Mouse (Mus musculus) ES-E14 (cell line): Measurements from ENCODE around the gene Hsd17b3. TPM values are rescaled to one million over a fixed set of nuclear protein-coding genes. Genes with fewer than 3 reads are reported as not detected.

Experiments
- DNase-seq: peaks from one replicate; pipeline ENCODE4 v3.0.0-alpha.2; 2013; ENCODE audit warnings: low read depth, low spot score
- H3K27ac ChIP-seq: 2 replicates; pipeline ENCODE4 v1.5.1; 2012; ENCODE audit warnings: low read depth, mild to moderate bottlenecking, low read length, moderate library complexity, mixed read lengths; ENCODE audit not compliant: poor library complexity, insufficient read depth, severe bottlenecking
- H3K36me3 ChIP-seq: 2 replicates; pipeline ENCODE4 v1.6.1; 2012; ENCODE audit warnings: mild to moderate bottlenecking, low read length, moderate library complexity, mixed read lengths; ENCODE audit not compliant: control insufficient read depth, poor library complexity, insufficient read depth, severe bottlenecking
- H3K4me1 ChIP-seq, 2 experiments: fragments of 150-350 bp in 1 of 2; sonication (generic) in 1 of 2; 2 replicates each; pipeline ENCODE4 v1.6.1; 2012; ENCODE audit warnings: low read length in 2 of 2, mild to moderate bottlenecking in 1 of 2, mixed read lengths in 1 of 2; ENCODE audit not compliant: control insufficient read depth in 2 of 2, insufficient read depth in 2 of 2, poor library complexity in 1 of 2
- H3K4me3 ChIP-seq, 2 experiments: fragments of 150-350 bp in 1 of 2; sonication (generic) in 1 of 2; 2 replicates each; pipeline ENCODE4 v1.5.1; 2012; ENCODE audit warnings: low read length in 2 of 2, low read depth in 1 of 2, mild to moderate bottlenecking in 1 of 2, mixed read lengths in 1 of 2; ENCODE audit not compliant: insufficient read depth in 1 of 2, poor library complexity in 1 of 2, severe bottlenecking in 1 of 2
- H3K9ac ChIP-seq: 2 replicates; pipeline ENCODE4 v1.6.1; 2012; ENCODE audit warnings: low read depth, mild to moderate bottlenecking, low read length, mixed read lengths; ENCODE audit not compliant: poor library complexity, insufficient read depth, severe bottlenecking
- H3K9me3 ChIP-seq: fragments of 150-350 bp; sonication (generic); 2 replicates; pipeline ENCODE4 v1.6.1; 2012; ENCODE audit warnings: low read depth, mild to moderate bottlenecking, low read length; ENCODE audit not compliant: control insufficient read depth, insufficient read depth
- CHD2 ChIP-seq: IDR thresholded peaks from 2 replicates; pipeline ENCODE4 v1.6.1; 2014; ENCODE audit warnings: mild to moderate bottlenecking, low read depth, low read length, inconsistent platforms
- HCFC1 ChIP-seq: IDR thresholded peaks from 2 replicates; pipeline ENCODE4 v1.6.1; 2012; ENCODE audit warnings: low read length, inconsistent platforms, borderline replicate concordance; ENCODE audit not compliant: insufficient read depth
- MAFK ChIP-seq: IDR thresholded peaks from 2 replicates; pipeline ENCODE4 v1.6.1; 2014; ENCODE audit warnings: mild to moderate bottlenecking, low read depth, low read length, inconsistent platforms; ENCODE audit not compliant: insufficient read depth
- ZC3H11A ChIP-seq: IDR thresholded peaks from 2 replicates; pipeline ENCODE4 v1.6.1; 2012; ENCODE audit warnings: low read depth, mild to moderate bottlenecking, inconsistent platforms, low read length, borderline replicate concordance
- ZNF384 ChIP-seq: IDR thresholded peaks from 2 replicates; pipeline ENCODE4 v1.6.1; 2012; ENCODE audit warnings: low read depth, low read length, inconsistent platforms
- in situ Hi-C, 2 experiments: fragments of 600-800 bp; cut with MboI; formaldehyde crosslinking; loops; one replicate each; pipeline ENCODE4 v1.15.1; 2025; ENCODE audit warnings: low sequenced_read_pairs in 2 of 2, inconsistent platforms in 1 of 2; ENCODE audit not compliant: unreplicated experiment in 2 of 2
- total RNA-seq: library from RNA; depleted of rRNA; stranded (reverse); fragments of 300-350 nt; gene quantifications from 2 replicates; pipeline ENCODE4 v1.2.3, GENCODE M21; 2012

Gene Hsd17b3
- total RNA-seq, 1 experiment, result 0.36 TPM

DNA sequence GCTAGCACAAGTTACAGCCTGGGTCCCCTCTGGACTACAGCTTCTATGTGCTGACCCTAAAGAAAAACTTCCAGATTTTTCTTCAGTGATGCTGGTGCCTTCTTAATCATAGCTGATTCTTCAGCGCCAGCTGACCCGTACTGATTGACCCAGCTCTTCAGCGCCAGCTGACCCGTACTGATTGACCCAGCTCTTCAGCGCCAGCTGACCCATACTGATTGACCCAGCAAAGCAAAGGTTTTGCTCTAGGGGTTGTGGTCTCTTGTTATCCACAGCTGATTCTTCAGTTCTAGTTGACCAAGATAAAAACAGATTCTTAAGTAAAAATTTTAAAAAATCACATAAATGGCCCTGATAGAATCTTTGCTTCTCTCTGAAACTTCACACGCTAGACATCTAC is 35.9 kb upstream of the Hsd17b3 start:
- Histone ChIP-seq H3K27ac (no peak overlapping the region), H3K36me3 (no peaks in the 10 kb centered on the region), H3K4me1 (no peaks in the 10 kb centered on the region), H3K4me3 (no peak overlapping the region), H3K9me3 (no peaks in the 10 kb centered on the region), H3K9ac (no peak overlapping the region)
- TF ChIP-seq HCFC1, result no peak
- no peak for TF ChIP-seq CHD2
- TF ChIP-seq ZC3H11A, result no peak
- no peak for TF ChIP-seq ZNF384
- no peak for TF ChIP-seq MAFK
- no peak for DNase-seq
- in situ Hi-C loops, result no loop called here

DNA sequence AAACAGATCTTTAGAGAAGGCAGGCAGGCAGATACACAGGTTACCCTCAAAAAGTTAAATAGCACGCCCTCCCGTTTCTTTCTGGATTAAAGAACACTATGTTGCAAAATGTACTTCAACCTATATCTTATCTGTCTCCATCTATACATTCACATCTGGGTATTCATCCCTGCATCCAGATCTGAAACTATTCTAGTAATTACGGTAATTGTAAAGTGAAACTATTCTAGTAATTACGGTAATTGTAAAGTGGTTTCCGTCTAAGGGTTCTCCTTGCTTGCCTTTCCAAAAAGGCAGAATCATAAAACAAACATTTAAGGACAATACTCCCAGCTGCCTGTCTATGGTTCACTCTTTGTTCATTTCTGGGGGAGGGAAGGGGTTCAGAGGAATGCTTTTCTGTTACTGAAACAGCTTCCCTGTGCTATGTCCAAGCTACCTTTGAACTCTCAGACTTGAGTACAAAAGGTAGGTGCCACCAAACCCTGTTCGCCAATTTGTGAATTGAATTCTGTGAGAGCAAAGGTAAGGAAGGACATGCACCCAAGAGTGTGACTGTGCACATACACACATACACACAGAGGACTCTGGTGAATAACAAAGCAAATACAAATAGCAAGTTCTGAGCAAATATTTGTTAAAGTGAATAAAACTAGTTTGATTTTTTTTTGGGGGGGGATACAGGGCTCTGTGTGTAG is 34.6 kb upstream of the Hsd17b3 start:
- in situ Hi-C loops, result no loop called here
- Histone ChIP-seq H3K4me3 (no peak overlapping the region), H3K9me3 (no peaks in the 10 kb centered on the region), H3K36me3 (no peaks in the 10 kb centered on the region), H3K4me1 (no peaks in the 10 kb centered on the region), H3K9ac (no peak overlapping the region), H3K27ac (no peak overlapping the region)
- TF ChIP-seq ZC3H11A, result no peak
- TF ChIP-seq MAFK, result no peak
- TF ChIP-seq ZNF384, result no peak
- no peak for TF ChIP-seq CHD2
- TF ChIP-seq HCFC1, result no peak
- DNase-seq, result no peak

DNA sequence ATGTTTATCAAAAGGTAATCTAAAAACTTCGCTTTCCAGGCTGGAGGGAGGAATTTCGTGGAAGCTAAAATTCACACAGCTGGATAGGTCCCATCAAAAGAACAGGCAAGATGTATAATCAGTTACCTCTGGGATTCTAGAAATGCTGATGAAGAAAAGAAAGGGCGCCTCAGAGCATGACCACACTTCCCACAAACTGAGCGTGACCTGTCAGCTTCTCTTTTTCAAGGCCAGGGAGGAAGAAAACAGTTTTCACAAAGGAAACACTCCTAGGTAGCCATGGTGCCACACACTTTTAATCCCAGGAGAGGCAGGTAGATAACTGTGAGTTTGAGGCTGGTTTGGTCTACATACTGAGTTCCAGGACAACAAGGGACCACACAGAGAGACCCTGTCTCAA is 31.7 kb upstream of the Hsd17b3 start:
- no peak overlapping the region for H3K27ac ChIP-seq
- in situ Hi-C loops, result no loop called here
- H3K9me3 ChIP-seq, result no peaks in the 10 kb centered on the region
- H3K36me3 ChIP-seq, result no peaks in the 10 kb centered on the region
- no peak for TF ChIP-seq ZC3H11A
- TF ChIP-seq MAFK, result no peak
- no peak for TF ChIP-seq CHD2
- no peak for TF ChIP-seq ZNF384
- no peak for TF ChIP-seq HCFC1
- DNase-seq, result no peak
- H3K4me3 ChIP-seq, result no peak overlapping the region
- peaks cover 0 to 3% of the 10 kb centered on the region in 2 experiments; a peak in 1 of 4 replicates for H3K4me1 ChIP-seq
- no peak overlapping the region for H3K9ac ChIP-seq

DNA sequence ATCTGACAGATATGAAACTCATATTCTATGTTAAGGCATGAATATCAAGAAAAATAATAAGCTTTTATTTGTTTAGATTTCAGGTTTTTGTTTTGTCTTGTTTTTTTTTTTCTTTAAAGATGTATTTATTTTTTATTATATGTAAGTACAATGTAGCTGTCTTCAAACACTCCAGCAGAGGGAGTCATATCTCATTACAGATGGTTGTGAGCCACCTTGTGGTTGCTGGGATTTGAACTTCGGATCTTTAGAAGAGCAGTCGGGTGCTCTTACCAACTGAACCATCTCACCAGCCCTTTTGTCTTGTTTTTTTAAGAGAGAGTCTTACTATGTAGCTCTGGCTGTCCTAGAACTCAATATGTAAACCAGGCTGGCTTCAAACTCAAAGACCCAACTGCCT is 28.4 kb upstream of the Hsd17b3 start:
- no peak overlapping the region for H3K4me3 ChIP-seq
- no peaks in the 10 kb centered on the region for H3K36me3 ChIP-seq
- no peak overlapping the region for H3K9ac ChIP-seq
- H3K27ac ChIP-seq, result no peak overlapping the region
- no peaks in the 10 kb centered on the region for H3K9me3 ChIP-seq
- in situ Hi-C loops, result no loop called here
- TF ChIP-seq HCFC1 (no peak), MAFK (no peak), CHD2 (no peak), ZNF384 (no peak), ZC3H11A (no peak)
- peaks cover 0 to 3% of the 10 kb centered on the region in 2 experiments; a peak in 1 of 4 replicates for H3K4me1 ChIP-seq
- DNase-seq, result no peak

DNA sequence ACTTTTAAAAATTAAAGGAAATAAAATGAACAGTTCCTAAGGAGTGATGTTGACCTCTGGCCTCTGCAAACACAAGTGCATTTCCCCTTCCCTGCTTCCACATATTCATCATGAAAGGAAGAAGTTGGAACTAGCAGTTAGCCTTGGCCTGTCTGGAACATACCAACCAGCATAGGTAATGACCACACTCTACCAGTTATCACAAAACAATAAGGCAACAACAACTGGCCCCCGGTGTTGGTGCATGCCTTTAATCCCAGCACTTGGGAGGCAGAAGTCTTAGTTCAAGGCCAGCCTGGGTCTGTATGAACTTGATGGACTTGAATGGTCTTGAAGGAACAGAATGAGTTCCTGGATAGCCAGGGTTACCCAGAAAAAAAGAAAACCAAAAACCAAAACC is 21.4 kb upstream of the Hsd17b3 start:
- Histone ChIP-seq H3K4me3 (no peak overlapping the region), H3K9ac (no peak overlapping the region), H3K27ac (no peak overlapping the region), H3K9me3 (no peaks in the 10 kb centered on the region), H3K4me1 (peaks cover 1 to 4% of the 10 kb centered on the region in 2 experiments; a peak in 1 of 4 replicates), H3K36me3 (no peaks in the 10 kb centered on the region)
- no peak for DNase-seq
- TF ChIP-seq ZC3H11A (no peak), MAFK (no peak), CHD2 (no peak), ZNF384 (no peak), HCFC1 (no peak)
- in situ Hi-C loops, result no loop called here
